Mouse (Mus musculus): ENCODE measurements around the gene Htra3. TPM values are rescaled to one million over a fixed set of nuclear protein-coding genes. Genes with fewer than 3 reads are reported as not detected.
A peak's percentile ranks its signal among the peaks of the same experiment; 100 is the strongest.

Htra3 gene
- polyA plus RNA-seq, 1 experiment, result not detected

- Histone ChIP-seq H3K4me1 (ENCODE audit: control insufficient read depth, insufficient read depth, low read length) (no peaks in the 10 kb centered on the region; the same call in 1 of the 2 replicates), H3K27ac (ENCODE audit: control insufficient read depth, insufficient read depth, low read depth, low read length, poor library complexity) (no peak overlapping the region), H3K4me3 (replicated peaks; ENCODE audit: control insufficient read depth, low read depth, low read length) (no peak overlapping the region)
- no peak for TF ChIP-seq POLR2A (IDR thresholded peaks at IDR 0.05; ENCODE audit: borderline replicate concordance, control insufficient read depth, low read depth, low read length)
- TF ChIP-seq CTCF (IDR thresholded peaks at IDR 0.05; ENCODE audit: control insufficient read depth, insufficient read depth, low read length), result no peak
- WGBS, result 79% methylated on average over 8 of the region's 8 CpGs
Observed at GRCm38 (mm10) chr5:35690485-35691165, 11.0 kb upstream of the Htra3 start.

- no peak for TF ChIP-seq POLR2A (IDR thresholded peaks at IDR 0.05; ENCODE audit: borderline replicate concordance, control insufficient read depth, low read depth, low read length)
- TF ChIP-seq CTCF (IDR thresholded peaks at IDR 0.05; ENCODE audit: control insufficient read depth, insufficient read depth, low read length), result no peak
- Histone ChIP-seq H3K4me3 (replicated peaks; ENCODE audit: control insufficient read depth, low read depth, low read length) (no peak overlapping the region), H3K27ac (ENCODE audit: control insufficient read depth, insufficient read depth, low read depth, low read length, poor library complexity) (no peak overlapping the region), H3K4me1 (ENCODE audit: control insufficient read depth, insufficient read depth, low read length) (no peaks in the 10 kb centered on the region; the same call in 1 of the 2 replicates)
Observed at GRCm38 (mm10) chr5:35689374-35689773, 9.8 kb upstream of the Htra3 start.

- no peaks in the 10 kb centered on the region; the same call in 1 of the 2 replicates for H3K4me1 ChIP-seq (ENCODE audit: control insufficient read depth, insufficient read depth, low read length)
- TF ChIP-seq POLR2A (IDR thresholded peaks at IDR 0.05; ENCODE audit: borderline replicate concordance, control insufficient read depth, low read depth, low read length), result no peak
- TF ChIP-seq CTCF (IDR thresholded peaks at IDR 0.05; ENCODE audit: control insufficient read depth, insufficient read depth, low read length), result no peak
- no peak overlapping the region for H3K4me3 ChIP-seq (replicated peaks; ENCODE audit: control insufficient read depth, low read depth, low read length)
- no peak overlapping the region for H3K27ac ChIP-seq (ENCODE audit: control insufficient read depth, insufficient read depth, low read depth, low read length, poor library complexity)
- 68% methylated on average over 2 of the region's 2 CpGs for WGBS
Observed at GRCm38 (mm10) chr5:35688851-35689250, 9.3 kb upstream of the Htra3 start.

DNA sequence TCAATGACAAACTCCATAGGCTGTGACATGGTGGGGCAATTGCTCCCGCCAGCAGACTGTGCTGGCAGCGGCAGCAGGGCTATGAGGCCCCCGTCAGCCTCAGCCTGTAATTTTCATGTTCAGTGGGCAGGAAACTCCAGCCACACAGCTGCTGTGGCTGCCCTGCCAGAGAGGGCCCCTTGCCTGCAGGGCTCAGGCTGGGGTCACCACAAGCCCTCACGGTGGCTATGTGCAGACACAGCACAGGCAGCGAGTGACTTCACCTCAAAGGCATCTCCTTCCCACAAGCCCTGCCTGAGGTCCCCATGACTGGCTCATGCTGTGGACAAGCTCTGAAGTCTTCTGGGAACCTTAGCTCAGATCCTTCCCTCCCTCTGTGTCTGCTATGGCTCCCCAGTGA, 7.5 kb upstream of the Htra3 start:
- Histone ChIP-seq H3K4me1 (ENCODE audit: control insufficient read depth, insufficient read depth, low read length) (no peaks in the 10 kb centered on the region; the same call in 1 of the 2 replicates), H3K27ac (ENCODE audit: control insufficient read depth, insufficient read depth, low read depth, low read length, poor library complexity) (no peak overlapping the region), H3K4me3 (replicated peaks; ENCODE audit: control insufficient read depth, low read depth, low read length) (no peak overlapping the region)
- 28% methylated on average over 5 of the region's 5 CpGs for WGBS
- TF ChIP-seq POLR2A (IDR thresholded peaks at IDR 0.05; ENCODE audit: borderline replicate concordance, control insufficient read depth, low read depth, low read length), result no peak
- TF ChIP-seq CTCF (IDR thresholded peaks at IDR 0.05; ENCODE audit: control insufficient read depth, insufficient read depth, low read length), result no peak

DNA sequence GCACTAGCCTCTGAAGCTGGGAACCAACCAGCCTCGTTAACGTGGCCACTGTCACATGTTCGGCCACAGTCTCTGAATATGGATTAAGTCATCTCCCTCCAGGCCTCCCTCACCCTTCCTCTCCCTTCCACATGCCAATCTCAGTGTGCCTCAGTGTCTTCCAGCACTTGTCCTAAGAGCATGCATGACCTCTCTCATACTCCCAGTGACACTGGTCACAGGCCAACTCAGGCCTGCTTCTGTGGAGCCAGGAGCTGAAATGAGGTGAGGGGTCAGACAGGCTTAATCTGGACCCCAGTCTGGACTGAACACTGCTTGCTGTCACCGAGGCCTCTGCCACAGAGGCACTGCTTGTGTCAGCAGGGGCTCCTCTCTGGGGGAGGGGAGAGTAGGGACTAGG, 6.8 kb upstream of the Htra3 start:
- Histone ChIP-seq H3K27ac (ENCODE audit: control insufficient read depth, insufficient read depth, low read depth, low read length, poor library complexity) (no peak overlapping the region), H3K4me3 (replicated peaks; ENCODE audit: control insufficient read depth, low read depth, low read length) (no peak overlapping the region), H3K4me1 (ENCODE audit: control insufficient read depth, insufficient read depth, low read length) (no peaks in the 10 kb centered on the region; the same call in 1 of the 2 replicates)
- WGBS, result 66% methylated on average over 4 of the region's 4 CpGs
- no peak for TF ChIP-seq POLR2A (IDR thresholded peaks at IDR 0.05; ENCODE audit: borderline replicate concordance, control insufficient read depth, low read depth, low read length)
- no peak for TF ChIP-seq CTCF (IDR thresholded peaks at IDR 0.05; ENCODE audit: control insufficient read depth, insufficient read depth, low read length)

DNA sequence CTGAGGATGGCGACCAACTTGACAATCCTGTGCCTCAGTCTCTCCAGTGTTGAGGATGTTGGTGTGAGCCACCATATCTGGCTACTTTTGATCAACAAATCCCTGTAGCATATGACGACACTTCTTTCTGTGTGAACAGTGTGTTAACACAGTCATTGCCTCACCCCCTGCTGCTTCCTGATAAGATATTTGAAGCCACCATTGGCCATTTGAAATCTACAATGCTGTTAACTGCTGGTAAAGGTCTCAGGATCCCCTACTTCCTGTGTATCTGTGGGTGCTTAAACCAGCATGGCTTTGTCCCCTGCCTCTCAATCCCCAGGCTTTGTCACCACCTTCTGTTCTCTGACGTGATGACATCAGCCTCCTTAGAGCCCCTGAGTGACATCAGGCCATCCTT, 5.5 kb upstream of the Htra3 start:
- WGBS, result 36% methylated on average over 3 of the region's 3 CpGs
- no peak overlapping the region for H3K27ac ChIP-seq (ENCODE audit: control insufficient read depth, insufficient read depth, low read depth, low read length, poor library complexity)
- no peaks in the 10 kb centered on the region; the same call in 1 of the 2 replicates for H3K4me1 ChIP-seq (ENCODE audit: control insufficient read depth, insufficient read depth, low read length)
- TF ChIP-seq CTCF (IDR thresholded peaks at IDR 0.05; ENCODE audit: control insufficient read depth, insufficient read depth, low read length) (no peak), POLR2A (IDR thresholded peaks at IDR 0.05; ENCODE audit: borderline replicate concordance, control insufficient read depth, low read depth, low read length) (no peak)
- no peak overlapping the region for H3K4me3 ChIP-seq (replicated peaks; ENCODE audit: control insufficient read depth, low read depth, low read length)

DNA sequence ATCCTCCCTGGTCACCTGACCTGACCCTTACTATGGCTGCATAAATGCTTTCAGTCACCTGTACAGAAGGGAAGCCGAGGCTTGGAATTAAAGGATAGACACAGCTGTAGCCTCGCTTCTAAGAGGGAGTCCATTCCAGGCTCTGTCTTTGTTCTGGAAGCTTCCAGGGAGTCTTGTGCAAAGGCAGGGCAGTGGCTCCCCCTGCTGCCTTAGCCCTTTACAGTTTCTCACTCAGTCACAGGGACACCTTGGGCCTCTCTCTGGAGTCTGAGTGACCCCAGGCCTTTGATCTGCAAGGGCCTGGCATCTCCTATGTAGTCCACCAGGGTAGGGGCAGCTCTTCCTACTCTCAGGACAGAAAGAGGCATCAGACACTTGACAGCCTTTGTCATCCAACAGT, 1.4 kb upstream of the Htra3 start:
- Histone ChIP-seq H3K4me3 (replicated peaks; ENCODE audit: control insufficient read depth, low read depth, low read length) (no peak overlapping the region), H3K27ac (ENCODE audit: control insufficient read depth, insufficient read depth, low read depth, low read length, poor library complexity) (no peak overlapping the region), H3K4me1 (ENCODE audit: control insufficient read depth, insufficient read depth, low read length) (no peaks in the 10 kb centered on the region)
- 53% methylated on average over 2 of the region's 2 CpGs for WGBS
- TF ChIP-seq CTCF (IDR thresholded peaks at IDR 0.05; ENCODE audit: control insufficient read depth, insufficient read depth, low read length), result peak; percentile 25; the same call in 1 of the 2 replicates
- no peak for TF ChIP-seq POLR2A (IDR thresholded peaks at IDR 0.05; ENCODE audit: borderline replicate concordance, control insufficient read depth, low read depth, low read length)

DNA sequence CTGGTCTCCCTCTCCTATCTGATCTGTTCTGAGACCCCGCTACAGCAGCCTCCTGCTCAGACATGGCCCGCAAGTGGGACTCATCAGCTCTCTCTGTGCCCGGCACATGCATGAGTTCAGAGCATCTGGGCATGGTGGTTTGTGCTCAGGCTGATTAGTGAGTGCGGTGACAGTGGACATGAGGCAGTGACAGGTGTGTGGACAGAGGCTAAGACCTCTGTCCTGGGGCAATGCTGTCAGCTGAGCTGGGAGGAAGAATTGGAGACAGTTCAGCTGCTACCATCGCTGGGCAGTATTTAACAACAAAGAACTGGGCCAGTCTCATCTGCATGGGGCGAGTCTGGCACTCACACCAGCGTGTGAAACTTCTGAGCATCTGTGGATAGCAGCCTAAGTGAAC, 2.6 kb downstream of the Htra3 start:
- H3K27ac ChIP-seq (ENCODE audit: control insufficient read depth, insufficient read depth, low read depth, low read length, poor library complexity), result no peak overlapping the region
- no peaks in the 10 kb centered on the region for H3K4me1 ChIP-seq (ENCODE audit: control insufficient read depth, insufficient read depth, low read length)
- WGBS, result 82% methylated on average over 7 of the region's 7 CpGs
- TF ChIP-seq CTCF (IDR thresholded peaks at IDR 0.05; ENCODE audit: control insufficient read depth, insufficient read depth, low read length), result no peak
- no peak for TF ChIP-seq POLR2A (IDR thresholded peaks at IDR 0.05; ENCODE audit: borderline replicate concordance, control insufficient read depth, low read depth, low read length)
- no peak overlapping the region for H3K4me3 ChIP-seq (replicated peaks; ENCODE audit: control insufficient read depth, low read depth, low read length)
